Mouse (Mus musculus) olfactory bulb, adult 2 months (tissue): ENCODE measurements around the gene Nes.

Experiments
- CTCF ChIP-seq: fragments of 200-500 bp; IDR thresholded peaks from 2 replicates; pipeline ENCODE4 v1.5.1; 2012; ENCODE audit warnings: low read depth, mild to moderate bottlenecking, low read length, moderate library complexity; ENCODE audit not compliant: insufficient read depth
- POLR2A ChIP-seq: fragments of 200-500 bp; IDR thresholded peaks from 2 replicates; pipeline ENCODE4 v1.6.1; 2012; ENCODE audit warnings: mild to moderate bottlenecking, low read depth, low read length, moderate library complexity; ENCODE audit not compliant: insufficient read depth

DNA sequence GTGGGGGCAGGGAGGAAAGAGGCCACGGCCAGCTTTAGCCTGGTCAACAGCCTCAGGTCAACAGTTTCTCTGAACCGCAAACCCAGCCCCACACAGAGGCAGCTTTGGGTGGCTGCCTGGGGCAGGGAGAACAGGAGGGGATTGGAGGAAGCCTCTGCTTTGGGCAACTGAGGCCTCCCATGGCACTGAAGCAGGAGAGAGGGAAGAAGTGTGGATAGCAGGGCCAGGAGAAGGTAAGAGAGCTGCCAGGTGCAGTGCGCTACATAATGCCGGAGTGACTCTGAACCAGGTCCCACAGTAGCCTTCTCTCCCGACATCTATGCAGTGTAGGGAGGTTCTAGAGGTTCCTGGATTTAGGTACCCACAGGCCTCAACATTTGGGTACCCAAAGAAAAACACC, 9.8 kb downstream of the Nes start:
- TF ChIP-seq POLR2A (no peak), CTCF (no peak)
